Mouse (Mus musculus) ES-Bruce4 (cell line): ENCODE data around the gene Gspt1.

Experiments used
- CTCF ChIP-seq: IDR thresholded peaks from one replicate; pipeline ENCODE4 v1.8.1; 2011; ENCODE audit warnings: low read depth, low read length
- EP300 ChIP-seq: IDR thresholded peaks from 2 replicates; pipeline ENCODE4 v1.6.1; 2011; ENCODE audit warnings: low read depth, low read length; ENCODE audit not compliant: insufficient read depth
- POLR2A ChIP-seq: IDR thresholded peaks from one replicate; pipeline ENCODE4 v1.8.1; 2011; ENCODE audit warnings: low read length; ENCODE audit not compliant: insufficient read depth

DNA sequence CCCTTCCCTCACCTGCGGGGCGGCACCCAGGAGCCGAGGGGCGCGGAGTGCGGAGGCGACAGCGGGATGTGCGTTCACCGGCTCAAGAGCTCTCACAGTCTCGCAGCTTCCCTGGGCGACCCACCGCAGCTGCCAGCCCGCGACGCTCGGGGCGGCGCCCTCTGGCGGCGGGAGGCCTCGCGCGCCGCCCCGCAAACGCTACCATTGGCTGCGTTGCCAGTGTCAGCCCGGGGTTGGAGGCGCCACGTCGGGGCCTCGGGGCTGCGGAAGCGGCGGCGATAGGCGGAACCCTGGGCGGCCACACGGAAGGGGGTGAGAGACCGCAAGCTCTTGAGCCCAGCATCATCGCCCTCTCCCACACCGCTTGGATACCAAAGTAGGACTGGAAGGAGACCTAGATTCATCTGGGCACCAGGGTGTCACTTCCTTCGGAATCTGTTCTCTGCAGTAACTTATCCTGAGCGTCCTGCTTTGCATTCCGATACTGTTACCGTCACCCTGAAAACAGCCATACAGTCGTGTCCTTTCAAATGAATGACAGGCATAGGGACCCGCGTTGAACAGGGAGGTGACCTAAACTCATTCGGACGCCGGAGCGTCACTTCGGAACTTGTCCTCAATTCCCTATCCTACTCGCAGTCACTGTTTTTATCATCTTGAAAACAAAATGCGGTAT is 77.8 kb downstream of the Gspt1 start, which contains the start of gene Zc3h7a:
- TF ChIP-seq CTCF (peak; percentile 58), EP300 (no peak), POLR2A (no peak)
